Mouse (Mus musculus) heart, embryonic 14.5 days (tissue): ENCODE data around the gene Smim10l2a. TPM values are rescaled to one million over a fixed set of nuclear protein-coding genes. Genes with fewer than 3 reads are reported as not detected.

Experiments used
- ATAC-seq: fragments of 200-750 bp; cut with Nextera tagmentation; 2 replicates; pipeline ENCODE4 v1.8.0; 2017; ENCODE audit warnings: low read depth, moderate TSS enrichment; ENCODE audit not compliant: insufficient number of reproducible peaks, insufficient read depth, low FRiP score
- H3K27ac ChIP-seq, 2 experiments: fragments of 200-500 bp in 1 of 2; fragments of 300-500 bp in 1 of 2; sonication (generic) in 1 of 2; replicated peaks in 1 of 2; 2 replicates each; pipeline ENCODE4 v1.5.1; 2012 to 2014; ENCODE audit warnings: low read depth in 2 of 2, low read length in 2 of 2, control low read depth in 1 of 2, mild to moderate bottlenecking in 1 of 2, mixed read lengths in 1 of 2; ENCODE audit not compliant: control insufficient read depth in 1 of 2, insufficient read depth in 1 of 2
- H3K27me3 ChIP-seq: fragments of 300-500 bp; sonication (generic); 2 replicates; pipeline ENCODE4 v1.6.1; 2014; ENCODE audit warnings: mild to moderate bottlenecking, low read length, control low read depth; ENCODE audit not compliant: control insufficient read depth, insufficient read depth
- H3K36me3 ChIP-seq: fragments of 300-500 bp; sonication (generic); 2 replicates; pipeline ENCODE4 v1.6.1; 2014; ENCODE audit warnings: mild to moderate bottlenecking, control low read depth, low read length, mixed read lengths; ENCODE audit not compliant: control insufficient read depth, insufficient read depth
- H3K4me1 ChIP-seq, 2 experiments: fragments of 200-500 bp in 1 of 2; fragments of 300-500 bp in 1 of 2; sonication (generic) in 1 of 2; 2 replicates each; pipeline ENCODE4 v1.6.1; 2012 to 2014; ENCODE audit warnings: low read length in 2 of 2, control low read depth in 1 of 2, mixed read lengths in 1 of 2; ENCODE audit not compliant: control insufficient read depth in 2 of 2, insufficient read depth in 2 of 2
- H3K4me2 ChIP-seq: fragments of 300-500 bp; sonication (generic); 2 replicates; pipeline ENCODE4 v1.6.1; 2014; ENCODE audit warnings: mild to moderate bottlenecking, low read length
- H3K4me3 ChIP-seq, 2 experiments: fragments of 200-500 bp in 1 of 2; fragments of 300-500 bp in 1 of 2; sonication (generic) in 1 of 2; 2 replicates each; pipeline ENCODE4 v1.5.1; 2012 to 2014; ENCODE audit warnings: low read length in 2 of 2, mild to moderate bottlenecking in 2 of 2, control low read depth in 1 of 2, low read depth in 1 of 2, moderate library complexity in 1 of 2; ENCODE audit not compliant: control insufficient read depth in 1 of 2, insufficient read depth in 1 of 2
- H3K9ac ChIP-seq: fragments of 300-500 bp; sonication (generic); 2 replicates; pipeline ENCODE4 v1.6.1; 2014; ENCODE audit warnings: mild to moderate bottlenecking, low read length
- H3K9me3 ChIP-seq: fragments of 300-500 bp; sonication (generic); 2 replicates; pipeline ENCODE4 v1.6.1; 2016; ENCODE audit warnings: low read length, control low read depth; ENCODE audit not compliant: control insufficient read depth
- WGBS: fragments of 180-500 bp; shearing (Covaris S2); extraction: QIAGEN DNeasy Blood & Tissue Kit; methylation state at CpG from one replicate; pipeline ENCODE4 v1.1.7; 2014; 5-methylcytosine and 5-hydroxymethylcytosine counted together
- polyA plus RNA-seq: library from polyadenylated mRNA; unstranded; fragments of >200 nt; fragmentation: Nextera tagmentation; extraction: Ambion mirVana; gene quantifications from 2 replicates; pipeline ENCODE4 v1.2.1, GENCODE M21; 2014

The Smim10l2a gene
- polyA plus RNA-seq, 1 experiment from 2014 or later: 2.7 TPM

GRCm38 (mm10) chrX:56384142-56384541 lies 9.8 kb downstream of the Smim10l2a start:
- Histone ChIP-seq H3K9ac (no peak overlapping the region), H3K4me2 (no peak overlapping the region), H3K9me3 (no peaks in the 10 kb centered on the region), H3K27ac (no peak overlapping the region), H3K4me1 (no peaks in the 10 kb centered on the region), H3K27me3 (no peaks in the 10 kb centered on the region), H3K4me3 (no peak overlapping the region), H3K36me3 (no peaks in the 10 kb centered on the region)
- 77% methylated on average over 2 of the region's 2 CpGs for WGBS
- ATAC-seq: no peak

GRCm38 (mm10) chrX:56404646-56405045 lies 30.3 kb downstream of the Smim10l2a start:
- H3K9ac ChIP-seq: no peak overlapping the region
- no peak overlapping the region for H3K27ac ChIP-seq
- no peak for ATAC-seq
- H3K4me1 ChIP-seq: no peaks in the 10 kb centered on the region
- H3K9me3 ChIP-seq: no peaks in the 10 kb centered on the region
- H3K4me3 ChIP-seq: no peak overlapping the region
- H3K27me3 ChIP-seq: no peaks in the 10 kb centered on the region
- H3K36me3 ChIP-seq: no peaks in the 10 kb centered on the region
- H3K4me2 ChIP-seq: no peak overlapping the region
- 25% methylated on average over 2 of the region's 2 CpGs for WGBS

GRCm38 (mm10) chrX:56405482-56405881 lies 31.1 kb downstream of the Smim10l2a start:
- Histone ChIP-seq H3K27ac (no peak overlapping the region), H3K27me3 (no peaks in the 10 kb centered on the region), H3K36me3 (no peaks in the 10 kb centered on the region), H3K4me3 (no peak overlapping the region), H3K4me1 (no peaks in the 10 kb centered on the region), H3K4me2 (no peak overlapping the region), H3K9ac (no peak overlapping the region), H3K9me3 (no peaks in the 10 kb centered on the region)
- 41% methylated on average over 1 of the region's 1 CpGs for WGBS
- ATAC-seq: no peak

GRCm38 (mm10) chrX:56406128-56406527 lies 31.7 kb downstream of the Smim10l2a start:
- Histone ChIP-seq H3K27me3 (no peaks in the 10 kb centered on the region), H3K36me3 (no peaks in the 10 kb centered on the region), H3K9ac (no peak overlapping the region), H3K4me1 (no peaks in the 10 kb centered on the region), H3K4me2 (no peak overlapping the region), H3K4me3 (no peak overlapping the region), H3K9me3 (no peaks in the 10 kb centered on the region), H3K27ac (no peak overlapping the region)
- 64% methylated on average over 5 of the region's 5 CpGs for WGBS
- ATAC-seq: no peak

GRCm38 (mm10) chrX:56416277-56416676 lies 41.9 kb downstream of the Smim10l2a start:
- H3K36me3 ChIP-seq: no peaks in the 10 kb centered on the region
- WGBS: 55% methylated on average over 3 of the region's 3 CpGs
- H3K4me1 ChIP-seq: peaks cover 0 to 7% of the 10 kb centered on the region in 2 experiments; a peak in 1 of 4 replicates
- H3K9me3 ChIP-seq: no peaks in the 10 kb centered on the region
- no peak overlapping the region for H3K4me3 ChIP-seq
- no peak for ATAC-seq
- no peaks in the 10 kb centered on the region for H3K27me3 ChIP-seq
- H3K27ac ChIP-seq: no peak overlapping the region
- no peak overlapping the region for H3K4me2 ChIP-seq
- no peak overlapping the region for H3K9ac ChIP-seq

GRCm38 (mm10) chrX:56417541-56417940 lies 43.2 kb downstream of the Smim10l2a start:
- Histone ChIP-seq H3K4me2 (no peak overlapping the region), H3K27ac (no peak overlapping the region), H3K36me3 (no peaks in the 10 kb centered on the region), H3K4me3 (no peak overlapping the region), H3K27me3 (no peaks in the 10 kb centered on the region), H3K9me3 (no peaks in the 10 kb centered on the region), H3K9ac (no peak overlapping the region), H3K4me1 (peaks cover 0 to 7% of the 10 kb centered on the region in 2 experiments; a peak in 1 of 4 replicates)
- 62% methylated on average over 4 of the region's 4 CpGs for WGBS
- no peak for ATAC-seq

Other genes starting within 250 kb of the Smim10l2a start
- gene 3830403N18Rik, start 238.0 kb upstream of the Smim10l2a start, polyA plus RNA-seq: 3.8 and 4.5 TPM in 2 replicates
- not detected in 2 replicates for gene Gm773, start 161.7 kb upstream of the Smim10l2a start, polyA plus RNA-seq
- 8.2 and 10.2 TPM in 2 replicates for gene Zfp449, start 28.2 kb upstream of the Smim10l2a start, polyA plus RNA-seq
- 1.7 TPM in 2 replicates for gene Gm2174, start 73.4 kb downstream of the Smim10l2a start, polyA plus RNA-seq
- 14.2 and 17.9 TPM in 2 replicates for gene Ints6l, start 80.3 kb downstream of the Smim10l2a start, polyA plus RNA-seq
- gene Gm10477, start 150.2 kb downstream of the Smim10l2a start, polyA plus RNA-seq: not detected in 2 replicates
- gene Gm648, start 175.0 kb downstream of the Smim10l2a start, polyA plus RNA-seq: not detected in 2 replicates
- 27.5 and 29.1 TPM in 2 replicates for gene Mmgt1, start 223.5 kb downstream of the Smim10l2a start, polyA plus RNA-seq
- 5.0 and 6.5 TPM in 2 replicates for gene Slc9a6, start 235.2 kb downstream of the Smim10l2a start, polyA plus RNA-seq